Mouse (Mus musculus): ENCODE results near the gene Zfc3h1. TPM values are rescaled to one million over a fixed set of nuclear protein-coding genes. Genes with fewer than 3 reads are reported as not detected.

Gene Zfc3h1
- 10 to 100 TPM; 40.0 to 46.7 TPM for total RNA-seq (2021)
- long read RNA-seq, full-length matches to known transcripts = 5 of 13 reads
- long read RNA-seq, partial matches to known transcripts = 4 of 13 reads
- long read RNA-seq, other reads (novel, unspliced or antisense) = 4 of 13 reads

- peak; percentile 98 to 99 for DNase-seq (ENCODE audit: low spot score in 2 of 2)
Measured at GRCm38 (mm10) chr10:115384221-115385017, at the start of gene Zfc3h1, which contains the start of gene Thap2. Gene Zfc3h1, plus strand, starts transcription at chr10:115384959. Gene Thap2, minus strand, starts transcription at chr10:115384443.

GRCm38 (mm10) chr10:115336901-115337300 is 47.9 kb upstream of the Zfc3h1 start:
- DNase-seq (ENCODE audit: low spot score in 2 of 2) = no peak

GRCm38 (mm10) chr10:115339820-115340328 is 44.9 kb upstream of the Zfc3h1 start:
- no peak for DNase-seq (ENCODE audit: low spot score in 2 of 2)

GRCm38 (mm10) chr10:115342771-115343425 is 41.9 kb upstream of the Zfc3h1 start:
- no peak for DNase-seq (ENCODE audit: low spot score in 2 of 2)

GRCm38 (mm10) chr10:115346444-115346843 is 38.3 kb upstream of the Zfc3h1 start:
- no peak for DNase-seq (ENCODE audit: low spot score in 2 of 2)

- DNase-seq (ENCODE audit: low spot score in 2 of 2) = no peak
Measured at GRCm38 (mm10) chr10:115348131-115348530, 36.6 kb upstream of the Zfc3h1 start.

GRCm38 (mm10) chr10:115349029-115349428 is 35.7 kb upstream of the Zfc3h1 start:
- DNase-seq (ENCODE audit: low spot score in 2 of 2) = no peak

GRCm38 (mm10) chr10:115349509-115349908 is 35.2 kb upstream of the Zfc3h1 start:
- DNase-seq (ENCODE audit: low spot score in 2 of 2) = no peak

GRCm38 (mm10) chr10:115350810-115351397 is 33.9 kb upstream of the Zfc3h1 start:
- DNase-seq (ENCODE audit: low spot score in 2 of 2) = no peak

- DNase-seq (ENCODE audit: low spot score in 2 of 2) = no peak
Measured at GRCm38 (mm10) chr10:115354553-115354952, 30.2 kb upstream of the Zfc3h1 start.

- DNase-seq (ENCODE audit: low spot score in 2 of 2) = no peak
Measured at GRCm38 (mm10) chr10:115355016-115355415, 29.7 kb upstream of the Zfc3h1 start.

- DNase-seq (ENCODE audit: low spot score in 2 of 2) = no peak
Measured at GRCm38 (mm10) chr10:115356106-115356505, 28.7 kb upstream of the Zfc3h1 start.

- no peak for DNase-seq (ENCODE audit: low spot score in 2 of 2)
Measured at GRCm38 (mm10) chr10:115358216-115358919, 26.4 kb upstream of the Zfc3h1 start.

GRCm38 (mm10) chr10:115359066-115359465 is 25.7 kb upstream of the Zfc3h1 start:
- no peak for DNase-seq (ENCODE audit: low spot score in 2 of 2)

- DNase-seq (ENCODE audit: low spot score in 2 of 2) = peak; percentile 91 to 96
Measured at GRCm38 (mm10) chr10:115361840-115362622, 22.7 kb upstream of the Zfc3h1 start, which contains the start of gene Tmem19. Gene Tmem19, minus strand, starts transcription at chr10:115362501.

- no peak for DNase-seq (ENCODE audit: low spot score in 2 of 2)
Measured at GRCm38 (mm10) chr10:115362623-115362964, 22.2 kb upstream of the Zfc3h1 start.

GRCm38 (mm10) chr10:115363151-115363550 is 21.6 kb upstream of the Zfc3h1 start:
- DNase-seq (ENCODE audit: low spot score in 2 of 2) = no peak

- no peak for DNase-seq (ENCODE audit: low spot score in 2 of 2)
Measured at GRCm38 (mm10) chr10:115381506-115382084, 3.2 kb upstream of the Zfc3h1 start.

GRCm38 (mm10) chr10:115382846-115383643 is 1.7 kb upstream of the Zfc3h1 start:
- DNase-seq (ENCODE audit: low spot score in 2 of 2) = no peak
